In the genomic region with DNA sequence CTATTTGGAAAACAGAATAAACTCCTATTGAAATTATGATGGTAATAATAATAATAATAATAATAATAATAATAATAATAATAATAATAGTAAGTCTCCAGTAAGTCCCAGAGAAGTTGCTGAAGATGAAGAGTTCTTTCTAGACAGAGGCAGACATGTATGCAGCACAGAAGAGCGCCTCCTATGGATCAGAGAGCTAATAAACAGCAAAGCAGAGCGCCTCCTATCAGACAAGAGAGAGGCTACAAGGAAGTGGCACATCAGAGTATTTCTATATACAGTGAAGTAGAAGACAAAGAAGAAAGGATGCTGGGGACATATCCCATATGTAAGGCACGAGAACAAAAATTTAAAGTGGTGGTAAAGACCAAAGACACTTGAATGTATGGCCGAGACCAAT, we compare ENCODE assay signal across 28 mouse cellular contexts.
DNase-seq lines count a peak whose midpoint lies in the region; ATAC-seq and TF ChIP-seq lines count a peak whose summit lies in the region.
"Had no signal": no experiment of that assay in that cellular context is flagged by ENCODE, and none has a peak within 500 bp of the region (broad histone marks: within the 10 kb centered on the region; RNA-seq: fewer than 3 reads in every experiment).

No protein-coding gene starts in this region.

- H3K27me3 ChIP-seq in E14TG2a.4 (ENCODE audit: insufficient read depth, low read length) = peaks cover 14% of the 10 kb centered on the region
- no peaks in the 10 kb centered on the region for H3K27me3 ChIP-seq in stomach, postnatal 0 days (ENCODE audit: control insufficient read depth, insufficient read depth, low read length)
- H3K27me3 ChIP-seq in forebrain, embryonic 12.5 days = no peaks in the 10 kb centered on the region
- H3K27me3 ChIP-seq: forebrain, embryonic 15.5 days; heart, embryonic 13.5 days; hindbrain, embryonic 15.5 days; limb, embryonic 13.5 days; midbrain, embryonic 15.5 days had no signal

- H3K4me1 ChIP-seq in E14TG2a.4 (replicated peaks; ENCODE audit: low read depth, low read length) = peaks cover 7% of the 10 kb centered on the region
- H3K4me1 ChIP-seq in stomach, postnatal 0 days (replicated peaks; ENCODE audit: control insufficient read depth, insufficient read depth) = peaks cover 7% of the 10 kb centered on the region; the same call in 1 of the 2 replicates
- H3K4me1 ChIP-seq in forebrain, embryonic 12.5 days = peaks cover 35% of the 10 kb centered on the region
- H3K4me1 ChIP-seq: hindbrain, embryonic 15.5 days had no signal

- no peak for TF ChIP-seq EP300 in stomach, postnatal 0 days (optimal IDR thresholded peaks at IDR 0.05)

- H3K27ac ChIP-seq in layer of hippocampus, adult 2 months = no peak overlapping the region
- no peak overlapping the region for H3K27ac ChIP-seq in stomach, postnatal 0 days (replicated peaks)
- no peak overlapping the region for H3K27ac ChIP-seq in forebrain, embryonic 12.5 days
- H3K27ac ChIP-seq: forebrain, embryonic 15.5 days; heart, embryonic 13.5 days; hindbrain, embryonic 15.5 days; limb, embryonic 13.5 days; midbrain, embryonic 15.5 days had no signal

- no peak for ATAC-seq in stomach, postnatal 0 days (ENCODE audit: low FRiP score, low TSS enrichment)
- no peak for ATAC-seq in forebrain, embryonic 12.5 days (ENCODE audit: low FRiP score)
- ATAC-seq: forebrain, embryonic 15.5 days; midbrain, embryonic 15.5 days had no signal

- H3K9ac ChIP-seq in stomach, postnatal 0 days (ENCODE audit: low read length) = no peak overlapping the region
- no peak overlapping the region for H3K9ac ChIP-seq in forebrain, embryonic 12.5 days
- H3K9ac ChIP-seq: forebrain, embryonic 15.5 days; heart, embryonic 13.5 days; hindbrain, embryonic 15.5 days; limb, embryonic 13.5 days; midbrain, embryonic 15.5 days had no signal

- peak; percentile 12; the same call in 1 of the 2 replicates for TF ChIP-seq CTCF in layer of hippocampus, adult 2 months (conservative IDR thresholded peaks at IDR 0.05)
- TF ChIP-seq CTCF in E14TG2a.4 (conservative IDR thresholded peaks at IDR 0.05; ENCODE audit: low read length) = peak; percentile 37
- TF ChIP-seq CTCF in stomach, postnatal 0 days (IDR thresholded peaks at IDR 0.05; ENCODE audit: low read depth) = peak; percentile 45

- no peak for DNase-seq in layer of hippocampus, adult 2 months (ENCODE audit: low spot score in 2 of 2)
- no peak for DNase-seq in layer of hippocampus, postnatal 14 days (ENCODE audit: low spot score in 2 of 2)
- peak; percentile 11 for DNase-seq in MEL-GATA-1-ER (ENCODE audit: extremely low read depth, low read depth)
- no peak for DNase-seq in stomach, postnatal 0 days (ENCODE audit: low spot score)
- DNase-seq in frontal cortex, adult 2 months (ENCODE audit: extremely low spot score in 1 of 2, low spot score in 1 of 2) = no peak
- DNase-seq: adrenal gland, adult 8-10 months; B cell, adult 2 months; cerebellum, adult 2 months; cerebellum, postnatal 25 days; gastrocnemius, postnatal 10 days; heart, postnatal 10 days; kidney, adult 9 months; kidney, postnatal 25 days; lung, adult 18-20 months; lung, postnatal 10 days; right cerebral cortex, adult 18-20 months; spleen, adult 18-20 months; thymus, adult 2 months; thymus, postnatal 4 days had no signal

- H3K9me3 ChIP-seq in E14TG2a.4 (ENCODE audit: low read length) = no peaks in the 10 kb centered on the region
- no peaks in the 10 kb centered on the region for H3K9me3 ChIP-seq in stomach, postnatal 0 days (ENCODE audit: control insufficient read depth, low read length)
- H3K9me3 ChIP-seq in forebrain, embryonic 12.5 days = no peaks in the 10 kb centered on the region
- H3K9me3 ChIP-seq: forebrain, embryonic 15.5 days; heart, embryonic 13.5 days; hindbrain, embryonic 15.5 days; limb, embryonic 13.5 days; midbrain, embryonic 15.5 days had no signal

- 86% methylated on average over 4 of the region's 4 CpGs for WGBS in stomach, postnatal 0 days
- 86% methylated on average over 4 of the region's 4 CpGs for WGBS in forebrain, embryonic 12.5 days

- no peak overlapping the region for H3K4me3 ChIP-seq in layer of hippocampus, adult 2 months
- H3K4me3 ChIP-seq in E14TG2a.4 (replicated peaks; ENCODE audit: low read length) = no peak overlapping the region
- H3K4me3 ChIP-seq in stomach, postnatal 0 days (ENCODE audit: low read depth, low read length) = no peak overlapping the region
- H3K4me3 ChIP-seq in forebrain, embryonic 12.5 days (replicated peaks) = no peak overlapping the region
- H3K4me3 ChIP-seq: forebrain, embryonic 15.5 days; heart, embryonic 13.5 days; hindbrain, embryonic 15.5 days; limb, embryonic 13.5 days; midbrain, embryonic 15.5 days had no signal

- H3K36me3 ChIP-seq in E14TG2a.4 (ENCODE audit: insufficient read depth, low read length) = no peaks in the 10 kb centered on the region
- no peaks in the 10 kb centered on the region for H3K36me3 ChIP-seq in stomach, postnatal 0 days (ENCODE audit: control insufficient read depth, insufficient read depth, low read length)
- peaks cover 6% of the 10 kb centered on the region; the same call in 1 of the 2 replicates for H3K36me3 ChIP-seq in forebrain, embryonic 12.5 days (replicated peaks)
- H3K36me3 ChIP-seq: forebrain, embryonic 15.5 days; G1E; heart, embryonic 13.5 days; hindbrain, embryonic 15.5 days; midbrain, embryonic 15.5 days had no signal

- H3K4me2 ChIP-seq in stomach, postnatal 0 days (replicated peaks; ENCODE audit: low read depth) = no peak overlapping the region
- no peak overlapping the region for H3K4me2 ChIP-seq in forebrain, embryonic 12.5 days
- H3K4me2 ChIP-seq: forebrain, embryonic 15.5 days; heart, embryonic 13.5 days; hindbrain, embryonic 15.5 days; limb, embryonic 13.5 days; liver, embryonic 11.5 days; midbrain, embryonic 15.5 days had no signal
